Mouse (Mus musculus): ENCODE measurements around the gene Cacnb1. TPM values are rescaled to one million over a fixed set of nuclear protein-coding genes. Genes with fewer than 3 reads are reported as not detected.

Gene Cacnb1
- polyA plus RNA-seq, 1 experiment from 2014 or later: 63.0 TPM

GRCm38 (mm10) chr11:98052129-98052988 lies 29.5 kb upstream of the Cacnb1 start:
- H3K27ac ChIP-seq (replicated peaks): peak overlapping the region; percentile 73
- no peaks in the 10 kb centered on the region for H3K36me3 ChIP-seq
- peaks cover 22% of the 10 kb centered on the region for H3K27me3 ChIP-seq (replicated peaks)

GRCm38 (mm10) chr11:98051611-98052128 lies 28.8 kb upstream of the Cacnb1 start:
- WGBS: 6% methylated on average over 12 of the region's 12 CpGs
- no peak overlapping the region for H3K27ac ChIP-seq (replicated peaks)
- H3K9me3 ChIP-seq (replicated peaks): no peaks in the 10 kb centered on the region
- peaks cover 44% of the 10 kb centered on the region for H3K4me1 ChIP-seq
- peak overlapping the region; percentile 74 for H3K4me2 ChIP-seq
- no peaks in the 10 kb centered on the region for H3K36me3 ChIP-seq
- no peak for ATAC-seq (ENCODE audit: low FRiP score)
- peaks cover 22% of the 10 kb centered on the region for H3K27me3 ChIP-seq (replicated peaks)
- peak overlapping the region; percentile 61 for H3K4me3 ChIP-seq (replicated peaks)
- peak overlapping the region; percentile 68; the same call in 1 of the 2 replicates for H3K9ac ChIP-seq (replicated peaks)

More at GRCm38 (mm10) chr11:98052129-98052988, 29.5 kb upstream of the Cacnb1 start:
- peak; percentile 48 for ATAC-seq (ENCODE audit: low FRiP score)
- Histone ChIP-seq H3K4me2 (peak overlapping the region; percentile 74), H3K4me1 (peaks cover 44% of the 10 kb centered on the region), H3K4me3 (replicated peaks) (peak overlapping the region; percentile 61), H3K9ac (replicated peaks) (peak overlapping the region; percentile 68), H3K9me3 (replicated peaks) (no peaks in the 10 kb centered on the region)
- under 1% methylated on average over 65 of the region's 83 CpGs for WGBS

- 30% methylated on average over 2 of the region's 2 CpGs for WGBS
- Histone ChIP-seq H3K9ac (replicated peaks) (no peak overlapping the region), H3K9me3 (replicated peaks) (no peaks in the 10 kb centered on the region), H3K27me3 (replicated peaks) (peaks cover 22% of the 10 kb centered on the region), H3K36me3 (no peaks in the 10 kb centered on the region), H3K4me2 (peak overlapping the region; percentile 74), H3K27ac (replicated peaks) (no peak overlapping the region), H3K4me1 (peaks cover 44% of the 10 kb centered on the region), H3K4me3 (replicated peaks) (peak overlapping the region; percentile 61; the same call in 1 of the 2 replicates)
- no peak for ATAC-seq (ENCODE audit: low FRiP score)
Observed at GRCm38 (mm10) chr11:98050940-98051339, 28.1 kb upstream of the Cacnb1 start.

GRCm38 (mm10) chr11:98050520-98050815 lies 27.6 kb upstream of the Cacnb1 start:
- H3K9me3 ChIP-seq (replicated peaks): no peaks in the 10 kb centered on the region
- peak overlapping the region; percentile 74; the same call in 1 of the 2 replicates for H3K4me2 ChIP-seq
- WGBS: 25% methylated on average over 2 of the region's 2 CpGs
- H3K36me3 ChIP-seq: no peaks in the 10 kb centered on the region
- peaks cover 44% of the 10 kb centered on the region for H3K4me1 ChIP-seq
- H3K27ac ChIP-seq (replicated peaks): no peak overlapping the region
- H3K4me3 ChIP-seq (replicated peaks): no peak overlapping the region
- peaks cover 17% of the 10 kb centered on the region for H3K27me3 ChIP-seq (replicated peaks)
- no peak for ATAC-seq (ENCODE audit: low FRiP score)
- H3K9ac ChIP-seq (replicated peaks): no peak overlapping the region

- Histone ChIP-seq H3K9ac (replicated peaks) (no peak overlapping the region), H3K36me3 (no peaks in the 10 kb centered on the region), H3K4me2 (no peak overlapping the region; the same call in 1 of the 2 replicates), H3K27me3 (replicated peaks) (peaks cover 16% of the 10 kb centered on the region), H3K4me3 (replicated peaks) (no peak overlapping the region), H3K9me3 (replicated peaks) (no peaks in the 10 kb centered on the region), H3K27ac (replicated peaks) (no peak overlapping the region), H3K4me1 (peaks cover 44% of the 10 kb centered on the region)
- no peak for ATAC-seq (ENCODE audit: low FRiP score)
- 76% methylated on average over 14 of the region's 14 CpGs for WGBS
Observed at GRCm38 (mm10) chr11:98049672-98050519, 27.1 kb upstream of the Cacnb1 start.

- no peak for ATAC-seq (ENCODE audit: low FRiP score)
Observed at GRCm38 (mm10) chr11:98047745-98048144, 24.9 kb upstream of the Cacnb1 start.

GRCm38 (mm10) chr11:98046466-98046865 lies 23.6 kb upstream of the Cacnb1 start:
- H3K27ac ChIP-seq (replicated peaks): no peak overlapping the region
- H3K4me2 ChIP-seq: no peak overlapping the region
- H3K4me3 ChIP-seq (replicated peaks): no peak overlapping the region
- no peaks in the 10 kb centered on the region for H3K9me3 ChIP-seq (replicated peaks)
- no peaks in the 10 kb centered on the region for H3K36me3 ChIP-seq
- no peak for ATAC-seq (ENCODE audit: low FRiP score)
- peaks cover 16% of the 10 kb centered on the region for H3K27me3 ChIP-seq (replicated peaks)
- WGBS: 63% methylated on average over 1 of the region's 1 CpGs
- H3K9ac ChIP-seq (replicated peaks): no peak overlapping the region
- H3K4me1 ChIP-seq: peaks cover 21% of the 10 kb centered on the region

More at GRCm38 (mm10) chr11:98047745-98048144, 24.9 kb upstream of the Cacnb1 start:
- H3K9me3 ChIP-seq (replicated peaks): no peaks in the 10 kb centered on the region
- no peak overlapping the region for H3K4me2 ChIP-seq
- peaks cover 16% of the 10 kb centered on the region for H3K27me3 ChIP-seq (replicated peaks)
- no peaks in the 10 kb centered on the region for H3K36me3 ChIP-seq
- 67% methylated on average over 4 of the region's 4 CpGs for WGBS
- peaks cover 34% of the 10 kb centered on the region for H3K4me1 ChIP-seq
- 0 out of 2 replicates have a peak overlapping the region, but pooled peaks have one; percentile 10 for H3K9ac ChIP-seq (replicated peaks)
- no peak overlapping the region for H3K27ac ChIP-seq (replicated peaks)
- H3K4me3 ChIP-seq (replicated peaks): no peak overlapping the region

GRCm38 (mm10) chr11:98045596-98045995 lies 22.8 kb upstream of the Cacnb1 start:
- ATAC-seq (ENCODE audit: low FRiP score): no peak
- H3K27me3 ChIP-seq (replicated peaks): peaks cover 15% of the 10 kb centered on the region
- 64% methylated on average over 4 of the region's 4 CpGs for WGBS
- H3K4me1 ChIP-seq: peaks cover 12% of the 10 kb centered on the region; the same call in 1 of the 2 replicates
- H3K9me3 ChIP-seq (replicated peaks): no peaks in the 10 kb centered on the region
- no peak overlapping the region for H3K4me2 ChIP-seq
- no peak overlapping the region for H3K9ac ChIP-seq (replicated peaks)
- H3K36me3 ChIP-seq: no peaks in the 10 kb centered on the region
- no peak overlapping the region for H3K27ac ChIP-seq (replicated peaks)
- H3K4me3 ChIP-seq (replicated peaks): no peak overlapping the region

GRCm38 (mm10) chr11:98044074-98044473 lies 21.2 kb upstream of the Cacnb1 start:
- no peak for ATAC-seq (ENCODE audit: low FRiP score)
- no peak overlapping the region for H3K4me2 ChIP-seq
- peaks cover 5% of the 10 kb centered on the region; the same call in 1 of the 2 replicates for H3K4me1 ChIP-seq
- no peak overlapping the region for H3K9ac ChIP-seq (replicated peaks)
- H3K27me3 ChIP-seq (replicated peaks): peaks cover 5% of the 10 kb centered on the region
- 73% methylated on average over 5 of the region's 5 CpGs for WGBS
- H3K27ac ChIP-seq (replicated peaks): no peak overlapping the region
- H3K4me3 ChIP-seq (replicated peaks): no peak overlapping the region
- H3K36me3 ChIP-seq: no peaks in the 10 kb centered on the region
- no peaks in the 10 kb centered on the region for H3K9me3 ChIP-seq (replicated peaks)

GRCm38 (mm10) chr11:98042741-98043140 lies 19.9 kb upstream of the Cacnb1 start:
- Histone ChIP-seq H3K27me3 (replicated peaks) (no peaks in the 10 kb centered on the region), H3K9ac (replicated peaks) (no peak overlapping the region), H3K4me3 (replicated peaks) (no peak overlapping the region), H3K4me1 (peaks cover 4% of the 10 kb centered on the region; the same call in 1 of the 2 replicates), H3K9me3 (replicated peaks) (no peaks in the 10 kb centered on the region), H3K4me2 (no peak overlapping the region), H3K36me3 (no peaks in the 10 kb centered on the region), H3K27ac (replicated peaks) (no peak overlapping the region)
- 79% methylated on average over 6 of the region's 6 CpGs for WGBS
- no peak for ATAC-seq (ENCODE audit: low FRiP score)

GRCm38 (mm10) chr11:98040975-98041374 lies 18.1 kb upstream of the Cacnb1 start:
- 0 out of 2 replicates have a peak, but pooled peaks cover 6% of the 10 kb centered on the region for H3K27me3 ChIP-seq (replicated peaks)
- H3K4me3 ChIP-seq (replicated peaks): no peak overlapping the region
- no peaks in the 10 kb centered on the region for H3K36me3 ChIP-seq
- H3K4me2 ChIP-seq: no peak overlapping the region
- H3K4me1 ChIP-seq: peaks cover 7% of the 10 kb centered on the region
- ATAC-seq (ENCODE audit: low FRiP score): no peak
- no peak overlapping the region for H3K27ac ChIP-seq (replicated peaks)
- H3K9ac ChIP-seq (replicated peaks): no peak overlapping the region
- 71% methylated on average over 8 of the region's 8 CpGs for WGBS
- no peaks in the 10 kb centered on the region for H3K9me3 ChIP-seq (replicated peaks)
